Mouse (Mus musculus) liver, adult 2 months (tissue): ENCODE measurements at regions not wholly inside any gene's neighbourhood (a gene's known extent, or its start where the extent isn't known, plus 50 kb on each side); places are given as distances from the start of the nearest gene placed in this dataset.
"Not testable (repeated sequence)": the region's sequence is repeated elsewhere in the genome, so short reads cannot be mapped to it uniquely, and the experiment has no call there.

Experiments
- DNase-seq: peaks from one replicate; pipeline ENCODE4 v3.0.0-alpha.2; 2011; ENCODE audit warnings: low read depth, low spot score; ENCODE audit errors: extremely low read depth
- H3K27ac ChIP-seq: fragments of 200-500 bp; replicated peaks from 2 replicates; pipeline ENCODE4 v1.5.1; 2012; ENCODE audit warnings: low read depth, mild to moderate bottlenecking, control low read depth, inconsistent platforms, low read length; ENCODE audit not compliant: insufficient read depth
- H3K27me3 ChIP-seq: fragments of 200-500 bp; 2 replicates; pipeline ENCODE4 v1.6.1; 2012; ENCODE audit warnings: mild to moderate bottlenecking, moderate library complexity, low read length, inconsistent platforms; ENCODE audit not compliant: control insufficient read depth, insufficient read depth
- H3K36me3 ChIP-seq: fragments of 200-500 bp; 2 replicates; pipeline ENCODE4 v1.6.1; 2012; ENCODE audit warnings: low read length, inconsistent platforms; ENCODE audit not compliant: control insufficient read depth, insufficient read depth
- H3K4me1 ChIP-seq: fragments of 200-500 bp; 2 replicates; pipeline ENCODE4 v1.6.1; 2011; ENCODE audit warnings: low read length; ENCODE audit not compliant: control insufficient read depth, insufficient read depth
- H3K4me3 ChIP-seq: fragments of 200-500 bp; 2 replicates; pipeline ENCODE4 v1.5.1; 2011; ENCODE audit warnings: low read depth, mild to moderate bottlenecking, control low read depth, low read length, moderate library complexity; ENCODE audit not compliant: insufficient read depth
- H3K79me2 ChIP-seq: fragments of 200-500 bp; 2 replicates; pipeline ENCODE4 v1.6.1; 2012; ENCODE audit warnings: inconsistent platforms, mild to moderate bottlenecking, low read length, moderate library complexity; ENCODE audit not compliant: control insufficient read depth, insufficient read depth
- H3K9ac ChIP-seq: fragments of 200-500 bp; 2 replicates; pipeline ENCODE4 v1.6.1; 2012; ENCODE audit warnings: low read depth, mild to moderate bottlenecking, control low read depth, inconsistent platforms, low read length
- CTCF ChIP-seq: fragments of 200-500 bp; IDR thresholded peaks from 2 replicates; pipeline ENCODE4 v1.5.1; 2011; ENCODE audit warnings: low read depth, low read length, control low read depth
- POLR2A ChIP-seq: fragments of 200-500 bp; IDR thresholded peaks from 2 replicates; pipeline ENCODE4 v1.6.1; 2011; ENCODE audit warnings: low read length, control low read depth; ENCODE audit not compliant: insufficient read depth; ENCODE audit errors: extremely low read depth
- WGBS: fragments of 180-500 bp; shearing (Covaris S2); methylation state at CpG from one replicate; pipeline ENCODE4 v1.1.7; 2018; 5-methylcytosine and 5-hydroxymethylcytosine counted together

GRCm38 (mm10) chr9:85920745-85921614 lies 78.8 kb downstream of the Tpbg start:
- no peaks in the 10 kb centered on the region for H3K36me3 ChIP-seq
- H3K79me2 ChIP-seq = no peaks in the 10 kb centered on the region
- WGBS = 84% methylated on average over 13 of the region's 13 CpGs
- DNase-seq = no peak
- H3K9ac ChIP-seq = no peak overlapping the region
- no peaks in the 10 kb centered on the region for H3K4me1 ChIP-seq
- H3K27ac ChIP-seq = no peak overlapping the region
- H3K4me3 ChIP-seq = no peak overlapping the region
- H3K27me3 ChIP-seq = no peaks in the 10 kb centered on the region
- TF ChIP-seq CTCF (no peak), POLR2A (no peak)

GRCm38 (mm10) chr9:85925259-85925658 lies 83.1 kb downstream of the Tpbg start:
- TF ChIP-seq POLR2A (no peak), CTCF (no peak)
- no peaks in the 10 kb centered on the region for H3K36me3 ChIP-seq
- no peaks in the 10 kb centered on the region for H3K4me1 ChIP-seq
- H3K27ac ChIP-seq = no peak overlapping the region
- no peak for DNase-seq
- H3K27me3 ChIP-seq = no peaks in the 10 kb centered on the region
- WGBS = 90% methylated on average over 1 of the region's 1 CpGs
- H3K9ac ChIP-seq = no peak overlapping the region
- no peaks in the 10 kb centered on the region for H3K79me2 ChIP-seq
- H3K4me3 ChIP-seq = no peak overlapping the region

GRCm38 (mm10) chr9:85932209-85932608 lies 90.0 kb downstream of the Tpbg start:
- Histone ChIP-seq H3K4me1 (no peaks in the 10 kb centered on the region), H3K27me3 (no peaks in the 10 kb centered on the region), H3K27ac (no peak overlapping the region), H3K9ac (no peak overlapping the region), H3K79me2 (no peaks in the 10 kb centered on the region), H3K4me3 (no peak overlapping the region), H3K36me3 (no peaks in the 10 kb centered on the region)
- no peak for DNase-seq
- no peak for TF ChIP-seq CTCF
- no peak for TF ChIP-seq POLR2A
- 82% methylated on average over 3 of the region's 3 CpGs for whole genome bisulfite sequencing

GRCm38 (mm10) chr9:85943066-85943684 lies 101.0 kb downstream of the Tpbg start:
- H3K4me1 ChIP-seq, H3K36me3 ChIP-seq, H3K27ac ChIP-seq, H3K9ac ChIP-seq, H3K27me3 ChIP-seq, H3K4me3 ChIP-seq, DNase-seq, H3K79me2 ChIP-seq: not testable (repeated sequence)
- 87% methylated on average over 14 of the region's 14 CpGs for WGBS

GRCm38 (mm10) chr9:85948495-85949137 lies 106.4 kb downstream of the Tpbg start:
- DNase-seq = no peak
- Histone ChIP-seq H3K36me3 (no peaks in the 10 kb centered on the region), H3K27ac (no peak overlapping the region), H3K4me3 (no peak overlapping the region), H3K9ac (no peak overlapping the region), H3K79me2 (no peaks in the 10 kb centered on the region), H3K27me3 (no peaks in the 10 kb centered on the region), H3K4me1 (no peaks in the 10 kb centered on the region)
- WGBS = 80% methylated on average over 12 of the region's 12 CpGs
- no peak for TF ChIP-seq CTCF
- TF ChIP-seq POLR2A = no peak

GRCm38 (mm10) chr9:85951777-85952176 lies 109.6 kb downstream of the Tpbg start:
- H3K4me1 ChIP-seq = no peaks in the 10 kb centered on the region
- no peak overlapping the region for H3K9ac ChIP-seq
- H3K36me3 ChIP-seq = no peaks in the 10 kb centered on the region
- no peak for TF ChIP-seq CTCF
- no peak for TF ChIP-seq POLR2A
- no peaks in the 10 kb centered on the region for H3K79me2 ChIP-seq
- no peak overlapping the region for H3K4me3 ChIP-seq
- whole genome bisulfite sequencing = 74% methylated on average over 2 of the region's 2 CpGs
- no peak overlapping the region for H3K27ac ChIP-seq
- no peaks in the 10 kb centered on the region for H3K27me3 ChIP-seq
- DNase-seq = no peak
